Mouse (Mus musculus) T-helper 2 cell (primary cell): ENCODE measurements at regions not wholly inside any gene's neighbourhood (a gene's known extent, or its start where the extent isn't known, plus 50 kb on each side); places are given as distances from the start of the nearest gene placed in this dataset.

Source experiments
- in situ Hi-C: fragments of 300-600 bp; cut with MboI, MseI; formaldehyde crosslinking; loops from one replicate; pipeline ENCODE4 v1.15.1; 2025; ENCODE audit warnings: high pct_unique_total_duplicates

GRCm38 (mm10) chr1:75889847-75890591 lies 344.0 kb downstream of the Slc4a3 start:
- in situ Hi-C loops = loop anchor here (5.0 kb wide), 1 partner anchor 777 kb away; no protein-coding TSS in a partner anchor

DNA sequence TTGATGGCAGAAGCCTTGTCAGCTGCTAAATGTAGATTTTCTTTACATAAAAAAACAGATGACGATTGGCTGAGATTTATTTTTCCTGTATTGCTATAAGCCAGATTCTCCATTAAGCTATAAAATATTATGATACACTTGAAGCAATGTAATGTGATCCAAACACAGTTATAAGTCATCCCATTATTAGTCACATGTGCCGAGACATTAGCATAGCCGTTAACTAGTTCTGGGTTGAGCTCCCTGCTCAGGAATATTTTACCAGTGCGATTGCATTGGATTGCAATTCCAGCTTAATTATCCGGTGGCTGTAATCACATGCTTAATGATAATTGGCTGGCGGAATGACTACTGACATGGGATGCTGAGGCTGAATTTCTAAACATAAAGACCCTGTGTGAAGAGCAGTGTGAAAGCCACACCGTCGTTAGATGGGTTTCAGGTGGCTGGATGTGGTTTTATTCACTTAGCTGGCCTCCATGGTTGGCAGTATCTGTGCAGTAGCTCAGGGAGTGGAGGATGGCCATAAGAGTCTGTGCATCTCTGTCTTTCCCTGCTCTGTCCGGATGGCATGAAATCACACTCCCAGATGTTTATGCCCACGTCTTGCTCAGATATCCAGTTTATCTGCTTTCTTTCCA lies 344.7 kb downstream of the Slc4a3 start:
- in situ Hi-C loops = loop anchor here (5.0 kb wide), 1 partner anchor 777 kb away; no protein-coding TSS in a partner anchor

- in situ Hi-C loops = no loop called here
Measured at GRCm38 (mm10) chr1:75895550-75895949, 349.5 kb downstream of the Slc4a3 start.

DNA sequence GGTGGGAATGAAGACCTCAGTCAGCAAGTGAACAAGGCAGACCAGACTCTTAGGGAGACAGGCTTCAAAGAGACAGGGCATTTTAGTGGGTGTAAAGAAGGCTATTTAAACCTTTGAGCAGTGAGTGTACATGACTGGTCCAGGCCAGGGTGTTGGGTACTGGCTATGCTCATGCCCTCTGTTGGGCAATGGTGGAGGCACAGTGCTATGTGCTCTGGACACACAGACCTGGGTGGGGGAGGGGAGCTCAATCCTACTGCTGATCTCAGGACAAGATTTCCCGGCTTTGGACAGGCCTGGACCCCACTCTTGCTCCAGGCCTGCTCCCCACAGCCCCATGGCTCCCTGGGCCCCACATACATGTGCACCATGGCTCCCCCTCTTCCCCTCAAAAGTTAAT lies 355.1 kb downstream of the Slc4a3 start:
- in situ Hi-C loops = no loop called here

- in situ Hi-C loops = no loop called here
Measured at GRCm38 (mm10) chr1:75905699-75906470, 359.8 kb downstream of the Slc4a3 start.

GRCm38 (mm10) chr1:75915311-75915710 lies 369.2 kb downstream of the Slc4a3 start:
- in situ Hi-C loops = no loop called here

- in situ Hi-C loops = no loop called here
Measured at GRCm38 (mm10) chr1:75916181-75916580, 370.1 kb downstream of the Slc4a3 start.

- in situ Hi-C loops = no loop called here
Measured at GRCm38 (mm10) chr1:75919134-75919533, 373.1 kb downstream of the Slc4a3 start.

- in situ Hi-C loops = no loop called here
Measured at GRCm38 (mm10) chr1:75925046-75925445, 379.0 kb downstream of the Slc4a3 start.

DNA sequence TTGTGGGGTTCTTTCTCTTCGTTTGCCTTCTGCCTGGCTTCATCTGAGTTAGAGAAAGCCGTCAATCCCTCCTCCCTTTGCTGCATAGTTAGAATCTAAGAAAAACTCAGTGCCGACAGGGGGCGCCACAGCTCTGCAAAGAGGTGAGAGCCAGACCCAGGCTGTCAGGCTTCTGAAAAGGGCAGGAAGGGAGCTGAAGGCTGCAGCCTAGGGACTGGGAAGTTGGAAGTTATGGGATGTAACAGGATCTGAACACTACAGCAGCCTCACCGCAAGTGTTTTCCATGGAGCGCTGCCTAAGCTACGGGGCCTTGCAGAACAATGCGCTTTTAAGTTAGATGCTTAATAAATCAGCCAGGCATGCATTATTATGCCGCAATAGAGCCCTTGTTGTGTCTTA lies 379.7 kb downstream of the Slc4a3 start:
- in situ Hi-C loops = no loop called here

- in situ Hi-C loops = no loop called here
Measured at GRCm38 (mm10) chr1:75931852-75932251, 385.8 kb downstream of the Slc4a3 start.

GRCm38 (mm10) chr1:75933831-75934230 lies 387.8 kb downstream of the Slc4a3 start:
- in situ Hi-C loops = no loop called here

GRCm38 (mm10) chr1:75934761-75935160 lies 388.7 kb downstream of the Slc4a3 start:
- in situ Hi-C loops = no loop called here

GRCm38 (mm10) chr1:75935866-75936265 lies 389.8 kb downstream of the Slc4a3 start:
- in situ Hi-C loops = no loop called here

DNA sequence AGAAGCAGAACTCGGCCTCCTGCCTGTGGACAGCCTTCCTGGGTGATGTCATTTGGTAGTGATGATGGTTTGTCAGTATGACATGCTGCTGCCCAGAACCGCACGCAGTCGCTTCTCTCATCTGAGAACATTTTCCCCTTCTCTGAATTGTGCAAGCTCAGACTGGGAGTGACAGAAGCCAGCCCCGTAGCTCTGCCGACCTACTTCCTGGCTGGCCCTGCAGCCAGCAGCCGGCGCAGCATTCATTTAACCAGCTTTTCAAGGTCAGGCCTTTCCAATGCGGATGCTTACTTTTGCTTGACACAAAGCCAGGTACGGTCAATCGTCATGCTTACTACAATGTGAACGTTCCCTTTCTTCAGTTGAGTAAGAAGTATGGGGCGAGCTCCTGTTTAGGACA lies 390.5 kb downstream of the Slc4a3 start:
- in situ Hi-C loops = no loop called here

DNA sequence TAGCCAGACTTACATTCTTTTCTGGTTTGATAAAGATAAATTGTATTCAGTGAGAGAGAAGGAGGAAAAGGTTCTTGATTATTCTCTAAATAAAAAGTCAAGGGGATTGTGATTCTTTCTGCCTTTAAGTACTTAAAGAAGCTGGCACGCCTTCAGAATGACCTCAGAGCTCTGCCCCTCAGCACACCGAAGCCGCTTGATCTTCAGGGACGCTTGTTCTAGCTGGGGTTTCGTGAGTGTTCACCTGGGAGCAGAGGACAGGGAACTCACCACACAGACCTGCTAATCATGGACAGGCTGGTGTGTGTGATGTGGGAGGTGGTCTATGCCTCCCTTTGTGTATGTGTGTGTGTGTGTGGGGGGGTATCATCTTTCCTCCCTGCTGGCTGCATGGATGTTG lies 391.3 kb downstream of the Slc4a3 start:
- in situ Hi-C loops = no loop called here

GRCm38 (mm10) chr1:75946290-75946839 lies 400.3 kb downstream of the Slc4a3 start:
- in situ Hi-C loops = no loop called here

DNA sequence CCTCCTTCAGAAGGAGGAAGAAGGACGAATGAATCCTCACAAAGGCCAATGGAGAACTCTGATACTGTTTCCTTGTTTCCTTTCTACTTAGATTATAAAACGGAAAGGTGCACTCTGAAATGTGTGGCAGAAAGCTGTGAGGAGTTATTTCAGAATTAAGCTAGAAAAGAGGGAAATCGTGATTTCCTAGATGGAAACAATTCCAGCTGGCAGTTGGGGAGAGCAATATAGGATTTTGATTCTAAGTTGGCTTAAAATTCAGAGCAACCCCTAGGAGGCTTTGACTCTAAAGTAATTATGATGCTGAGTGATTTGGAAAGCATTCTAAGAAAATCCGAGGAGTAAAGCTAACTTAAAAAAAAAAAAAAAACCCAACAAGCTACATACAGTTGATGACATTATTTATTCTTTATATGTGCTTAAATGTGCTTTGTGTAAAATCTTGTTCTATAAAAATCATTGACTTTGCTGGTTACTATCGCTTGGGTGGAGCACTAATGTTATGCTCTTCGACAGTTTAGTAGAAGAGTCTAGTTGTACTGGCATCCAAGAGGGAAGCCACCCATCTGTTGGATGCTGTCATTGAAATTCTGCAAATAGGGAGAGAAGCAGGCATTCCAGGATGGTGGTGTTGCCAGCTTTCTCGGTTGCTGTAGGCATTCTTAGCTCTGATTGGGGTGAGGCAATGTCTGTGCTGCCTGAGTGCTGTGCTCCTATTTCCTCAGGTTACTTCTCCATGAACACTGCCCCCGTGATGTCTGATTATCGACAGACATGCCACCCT lies 432.3 kb downstream of the Slc4a3 start:
- in situ Hi-C loops = no loop called here

- in situ Hi-C loops = no loop called here
Measured at GRCm38 (mm10) chr1:75983057-75983456, 437.0 kb downstream of the Slc4a3 start.

GRCm38 (mm10) chr1:75983487-75983886 lies 437.4 kb downstream of the Slc4a3 start:
- in situ Hi-C loops = no loop called here

GRCm38 (mm10) chr1:75988496-75988895 lies 442.4 kb downstream of the Slc4a3 start:
- in situ Hi-C loops = no loop called here
